Mouse (Mus musculus) heart, embryonic 16.5 days (tissue): Measurements from ENCODE around the gene Bank1. TPM values are rescaled to one million over a fixed set of nuclear protein-coding genes. Genes with fewer than 3 reads are reported as not detected.

Experiments used
- ATAC-seq: fragments of 200-750 bp; cut with Nextera tagmentation; replicated peaks from 2 replicates; pipeline ENCODE4 v1.8.0; 2017; ENCODE audit warnings: moderate number of reproducible peaks; ENCODE audit not compliant: insufficient read depth, low FRiP score; ENCODE audit errors: extremely low read depth
- H3K27ac ChIP-seq: fragments of 300-500 bp; sonication (generic); 2 replicates; pipeline ENCODE4 v1.5.1; 2014; ENCODE audit warnings: mild to moderate bottlenecking, low read length, control low read depth, moderate library complexity
- H3K27me3 ChIP-seq: fragments of 300-500 bp; sonication (generic); 2 replicates; pipeline ENCODE4 v1.6.1; 2014; ENCODE audit warnings: low read length, mixed read lengths; ENCODE audit not compliant: control insufficient read depth, insufficient read depth
- H3K36me3 ChIP-seq: fragments of 300-500 bp; sonication (generic); 2 replicates; pipeline ENCODE4 v1.6.1; 2014; ENCODE audit not compliant: control insufficient read depth, insufficient read depth
- H3K4me1 ChIP-seq: fragments of 300-500 bp; sonication (generic); 2 replicates; pipeline ENCODE4 v1.6.1; 2014; ENCODE audit warnings: low read length, mixed read lengths; ENCODE audit not compliant: control insufficient read depth, insufficient read depth
- H3K4me2 ChIP-seq: fragments of 300-500 bp; sonication (generic); 2 replicates; pipeline ENCODE4 v1.6.1; 2014; ENCODE audit warnings: low read depth, mild to moderate bottlenecking, control low read depth, low read length
- H3K4me3 ChIP-seq: fragments of 300-500 bp; sonication (generic); 2 replicates; pipeline ENCODE4 v1.5.1; 2014; ENCODE audit warnings: mild to moderate bottlenecking, control low read depth, low read length
- H3K9ac ChIP-seq: fragments of 300-500 bp; sonication (generic); 2 replicates; pipeline ENCODE4 v1.6.1; 2014; ENCODE audit warnings: low read length, control low read depth
- H3K9me3 ChIP-seq: fragments of 300-500 bp; sonication (generic); replicated peaks from 2 replicates; pipeline ENCODE4 v1.6.1; 2016; ENCODE audit warnings: low read length; ENCODE audit not compliant: control insufficient read depth
- WGBS: fragments of 180-500 bp; shearing (Covaris S2); extraction: QIAGEN DNeasy Blood & Tissue Kit; methylation state at CpG from one replicate; pipeline ENCODE4 v1.1.7; 2014; 5-methylcytosine and 5-hydroxymethylcytosine counted together
- polyA plus RNA-seq: library from polyadenylated mRNA; unstranded; fragments of >200 nt; fragmentation: Nextera tagmentation; extraction: Ambion mirVana; gene quantifications from 2 replicates; pipeline ENCODE4 v1.2.1, GENCODE M21; 2015

The Bank1 gene
- polyA plus RNA-seq, 1 experiment from 2014 or later = 0.68 TPM

GRCm38 (mm10) chr3:136037254-136037653 lies 288.6 kb downstream of the Bank1 start:
- H3K9ac ChIP-seq = no peak overlapping the region
- H3K4me1 ChIP-seq = no peaks in the 10 kb centered on the region
- no peak overlapping the region for H3K4me2 ChIP-seq
- no peaks in the 10 kb centered on the region for H3K36me3 ChIP-seq
- H3K27me3 ChIP-seq = no peaks in the 10 kb centered on the region
- no peaks in the 10 kb centered on the region for H3K9me3 ChIP-seq
- no peak overlapping the region for H3K27ac ChIP-seq
- ATAC-seq = no peak
- H3K4me3 ChIP-seq = no peak overlapping the region
- WGBS = 34% methylated on average over 3 of the region's 3 CpGs

DNA sequence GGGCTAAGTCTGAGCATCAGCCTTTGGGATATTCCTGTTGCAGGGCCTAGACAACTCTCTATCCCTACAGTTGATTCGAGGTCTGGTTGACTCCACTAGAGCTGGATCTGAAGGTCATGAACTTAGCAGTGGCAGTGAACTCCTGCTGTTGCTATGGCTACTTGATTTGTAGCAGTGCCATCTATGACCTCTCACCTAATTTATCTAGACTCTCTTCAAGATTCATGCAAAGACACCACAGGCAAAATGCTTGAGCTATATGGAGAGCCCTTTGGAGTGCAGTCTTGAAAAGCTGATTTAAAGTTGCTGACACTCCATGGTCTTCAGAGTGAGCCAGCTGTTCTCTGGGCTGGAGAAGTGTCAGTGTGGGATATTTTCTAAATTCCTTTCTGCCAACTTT lies 290.1 kb downstream of the Bank1 start:
- Histone ChIP-seq H3K9ac (no peak overlapping the region), H3K9me3 (no peaks in the 10 kb centered on the region), H3K4me3 (no peak overlapping the region), H3K27ac (no peak overlapping the region), H3K27me3 (no peaks in the 10 kb centered on the region), H3K4me1 (no peaks in the 10 kb centered on the region), H3K4me2 (no peak overlapping the region), H3K36me3 (no peaks in the 10 kb centered on the region)
- ATAC-seq = no peak
- WGBS = 21% methylated on average over 1 of the region's 1 CpGs

DNA sequence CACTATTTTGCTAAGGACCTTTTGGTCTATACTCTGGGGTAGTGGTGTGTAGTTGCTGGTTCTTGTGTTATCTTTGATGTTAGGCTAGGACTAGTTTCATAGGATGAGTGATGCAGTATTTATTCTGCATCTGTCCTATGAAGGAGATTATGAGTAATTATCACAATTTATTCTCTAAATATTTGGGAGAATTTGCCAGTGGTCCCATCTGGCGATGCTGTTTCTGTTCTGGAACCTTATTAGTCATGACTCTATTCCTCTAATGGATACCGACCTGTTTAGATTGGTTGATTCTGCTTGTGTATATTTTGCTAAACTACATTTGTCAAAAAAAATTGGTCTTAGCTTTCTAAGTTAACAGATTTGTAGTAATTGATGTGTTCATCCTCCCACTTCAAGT lies 301.0 kb downstream of the Bank1 start:
- no peak for ATAC-seq
- WGBS = 88% methylated on average over 2 of the region's 2 CpGs

GRCm38 (mm10) chr3:136017517-136017916 lies 308.3 kb downstream of the Bank1 start:
- Histone ChIP-seq H3K9me3 (no peaks in the 10 kb centered on the region), H3K4me3 (no peak overlapping the region), H3K9ac (no peak overlapping the region), H3K36me3 (no peaks in the 10 kb centered on the region), H3K27ac (no peak overlapping the region), H3K4me1 (no peaks in the 10 kb centered on the region), H3K27me3 (no peaks in the 10 kb centered on the region), H3K4me2 (no peak overlapping the region)
- WGBS = 86% methylated on average over 2 of the region's 2 CpGs
- no peak for ATAC-seq

More for the DNA sequence above, 301.0 kb downstream of the Bank1 start:
- Histone ChIP-seq H3K4me2 (no peak overlapping the region), H3K4me3 (no peak overlapping the region), H3K4me1 (no peaks in the 10 kb centered on the region), H3K27ac (no peak overlapping the region), H3K36me3 (no peaks in the 10 kb centered on the region), H3K9ac (no peak overlapping the region), H3K27me3 (no peaks in the 10 kb centered on the region), H3K9me3 (no peaks in the 10 kb centered on the region)

GRCm38 (mm10) chr3:136010616-136011015 lies 315.2 kb downstream of the Bank1 start:
- Histone ChIP-seq H3K4me2 (no peak overlapping the region), H3K27me3 (no peaks in the 10 kb centered on the region), H3K4me3 (no peak overlapping the region), H3K4me1 (peaks cover 18% of the 10 kb centered on the region), H3K27ac (no peak overlapping the region), H3K9me3 (no peaks in the 10 kb centered on the region), H3K36me3 (no peaks in the 10 kb centered on the region), H3K9ac (no peak overlapping the region)
- WGBS = 89% methylated on average over 4 of the region's 4 CpGs
- ATAC-seq = no peak

DNA sequence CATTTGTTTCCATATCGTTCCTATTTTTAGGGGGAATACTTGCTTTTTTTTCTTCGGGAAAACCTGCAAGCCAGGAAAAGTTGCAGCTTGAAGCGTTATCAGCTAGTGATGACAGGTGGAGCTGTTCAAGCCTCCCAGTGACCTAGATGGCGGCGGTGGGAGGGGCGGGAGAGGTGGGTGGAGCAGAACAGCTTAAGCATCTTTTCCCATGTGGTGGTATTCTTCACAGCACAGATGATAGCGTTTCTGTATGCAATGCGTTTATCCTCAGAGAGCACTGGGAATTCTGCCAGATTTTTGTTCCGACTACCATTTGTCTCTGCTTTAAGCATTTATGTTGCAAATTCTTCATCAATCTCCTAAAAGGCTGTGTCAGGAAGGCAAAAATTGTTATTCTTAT lies 318.0 kb downstream of the Bank1 start:
- no peaks in the 10 kb centered on the region for H3K9me3 ChIP-seq
- peaks cover 18% of the 10 kb centered on the region for H3K4me1 ChIP-seq
- peak overlapping the region; percentile 36; the same call in 1 of the 2 replicates for H3K9ac ChIP-seq
- peak overlapping the region; percentile 43 for H3K4me3 ChIP-seq
- peak; percentile 92 for ATAC-seq
- H3K4me2 ChIP-seq = peak overlapping the region; percentile 67
- no peaks in the 10 kb centered on the region for H3K36me3 ChIP-seq
- peak overlapping the region; percentile 88 for H3K27ac ChIP-seq
- no peaks in the 10 kb centered on the region for H3K27me3 ChIP-seq
- 10% methylated on average over 9 of the region's 9 CpGs for WGBS

- peak overlapping the region; percentile 67 for H3K4me2 ChIP-seq
- ATAC-seq = peak; percentile 80
- no peaks in the 10 kb centered on the region for H3K9me3 ChIP-seq
- H3K27ac ChIP-seq = peak overlapping the region; percentile 88
- peaks cover 18% of the 10 kb centered on the region for H3K4me1 ChIP-seq
- WGBS = 12% methylated on average over 11 of the region's 11 CpGs
- peak overlapping the region; percentile 36; the same call in 1 of the 2 replicates for H3K9ac ChIP-seq
- H3K36me3 ChIP-seq = no peaks in the 10 kb centered on the region
- H3K27me3 ChIP-seq = no peaks in the 10 kb centered on the region
- peak overlapping the region; percentile 43 for H3K4me3 ChIP-seq
Observed at GRCm38 (mm10) chr3:136007081-136007828, 318.6 kb downstream of the Bank1 start.
